Mouse (Mus musculus): ENCODE measurements around the gene Sult6b2.
A peak's percentile ranks its signal among the peaks of the same experiment; 100 is the strongest.

Sult6b2 gene

DNA sequence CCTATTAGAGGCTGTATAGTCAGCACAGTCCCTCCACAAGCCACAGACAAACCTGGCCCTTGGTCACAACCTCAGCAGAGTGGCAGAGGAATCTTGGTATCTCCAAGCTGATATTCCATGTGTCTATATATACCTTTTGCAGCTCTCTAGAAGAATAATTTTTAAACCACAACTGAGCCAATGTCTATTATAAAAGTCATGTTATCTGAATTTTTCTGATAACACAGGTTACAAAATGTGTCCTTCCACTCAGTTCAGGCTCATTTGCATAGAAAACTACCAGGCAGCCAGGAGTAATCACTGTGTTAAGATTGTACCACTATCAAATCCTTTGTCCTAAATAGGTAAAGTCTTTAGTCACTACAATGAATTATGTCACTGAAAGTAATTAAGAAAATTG, at the start of gene Sult6b2:
Sult6b2 (minus strand) TSS at position 101 of the 400 bp plus-strand sequence.
- DNase-seq (ENCODE audit: low spot score in 2 of 2): no peak

DNA sequence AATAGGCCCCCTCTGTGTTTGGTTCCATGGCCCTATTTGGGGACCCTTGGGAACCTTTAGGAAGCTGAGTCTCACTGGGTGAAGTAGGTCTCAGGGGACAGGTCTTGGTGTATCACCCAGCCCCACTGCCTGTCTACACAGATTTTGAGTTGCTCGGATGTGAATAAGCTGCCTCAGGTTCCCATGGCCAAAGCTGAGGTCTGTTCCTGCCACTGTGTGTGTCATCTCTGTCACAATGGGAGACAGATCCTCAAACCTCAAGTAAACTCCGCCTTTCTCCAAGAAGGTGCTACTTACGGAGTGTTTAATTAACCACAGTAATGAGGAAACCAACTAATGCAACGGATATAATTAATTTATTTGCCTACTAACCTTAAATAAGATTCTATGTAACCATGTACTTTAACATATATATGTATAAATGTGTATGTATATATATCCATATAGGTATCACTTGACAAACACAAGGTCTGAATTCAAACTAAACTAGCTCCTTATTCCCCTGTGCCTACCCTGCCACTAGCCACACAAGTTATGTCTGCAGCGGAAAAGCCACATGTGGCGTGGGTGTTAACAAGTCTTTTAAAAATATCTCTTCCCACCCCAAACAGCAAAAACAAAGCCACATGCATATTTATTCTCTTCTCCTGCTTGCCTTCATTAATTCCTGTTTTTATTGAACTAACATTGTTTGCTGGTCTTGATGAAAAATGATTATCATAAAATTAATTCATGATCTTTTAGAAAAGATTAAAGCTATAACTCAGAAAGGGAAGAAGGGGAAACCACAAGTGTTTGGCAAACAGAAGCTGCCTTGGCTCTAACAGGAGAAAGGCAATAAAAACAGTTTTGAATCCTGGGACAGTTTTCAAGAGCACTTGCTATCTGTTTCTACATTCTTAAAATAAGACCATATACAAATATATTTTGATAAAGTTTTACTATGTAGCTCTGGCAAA, 48.4 kb upstream of the Sult6b2 start:
- DNase-seq (ENCODE audit: low spot score in 2 of 2): no peak

DNA sequence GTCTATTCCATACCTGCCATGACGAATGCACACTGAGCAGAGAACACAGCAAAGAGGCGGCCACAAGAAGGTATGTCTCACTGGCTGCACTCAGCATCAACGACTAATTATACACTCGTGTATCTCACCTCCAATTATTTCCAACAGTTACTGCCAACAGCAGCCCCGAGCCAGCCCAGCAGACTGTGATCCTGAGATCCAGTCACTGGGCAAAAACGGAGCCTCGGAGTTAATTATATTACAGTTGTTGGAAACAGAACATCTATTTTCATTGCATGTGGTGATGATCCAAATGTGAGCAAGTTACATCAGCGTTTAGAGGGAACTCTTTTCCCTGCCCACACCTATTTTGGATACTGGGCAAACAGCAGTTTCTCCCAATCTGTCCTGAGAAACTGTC, 46.1 kb upstream of the Sult6b2 start:
- DNase-seq (ENCODE audit: low spot score in 2 of 2): no peak

DNA sequence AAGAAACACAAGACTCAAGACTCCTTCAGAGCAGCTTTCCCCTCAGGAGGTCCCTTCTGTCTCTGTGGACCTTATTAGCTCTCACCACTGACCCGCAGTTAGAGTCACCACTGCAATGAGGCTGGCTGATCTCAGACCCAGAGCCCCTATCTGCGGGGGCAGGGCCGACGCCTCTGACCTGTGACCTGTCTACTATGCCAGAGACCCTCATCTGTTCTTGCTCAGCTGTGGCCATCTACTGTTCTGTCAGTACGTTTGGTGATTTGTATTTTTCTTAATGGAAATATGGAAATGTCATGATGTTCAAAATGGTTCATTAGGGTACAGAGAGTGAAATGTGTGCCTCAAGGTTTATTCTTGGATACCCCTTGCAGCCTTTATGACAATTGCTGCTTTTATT, 45.0 kb upstream of the Sult6b2 start:
- no peak for DNase-seq (ENCODE audit: low spot score in 2 of 2)

DNA sequence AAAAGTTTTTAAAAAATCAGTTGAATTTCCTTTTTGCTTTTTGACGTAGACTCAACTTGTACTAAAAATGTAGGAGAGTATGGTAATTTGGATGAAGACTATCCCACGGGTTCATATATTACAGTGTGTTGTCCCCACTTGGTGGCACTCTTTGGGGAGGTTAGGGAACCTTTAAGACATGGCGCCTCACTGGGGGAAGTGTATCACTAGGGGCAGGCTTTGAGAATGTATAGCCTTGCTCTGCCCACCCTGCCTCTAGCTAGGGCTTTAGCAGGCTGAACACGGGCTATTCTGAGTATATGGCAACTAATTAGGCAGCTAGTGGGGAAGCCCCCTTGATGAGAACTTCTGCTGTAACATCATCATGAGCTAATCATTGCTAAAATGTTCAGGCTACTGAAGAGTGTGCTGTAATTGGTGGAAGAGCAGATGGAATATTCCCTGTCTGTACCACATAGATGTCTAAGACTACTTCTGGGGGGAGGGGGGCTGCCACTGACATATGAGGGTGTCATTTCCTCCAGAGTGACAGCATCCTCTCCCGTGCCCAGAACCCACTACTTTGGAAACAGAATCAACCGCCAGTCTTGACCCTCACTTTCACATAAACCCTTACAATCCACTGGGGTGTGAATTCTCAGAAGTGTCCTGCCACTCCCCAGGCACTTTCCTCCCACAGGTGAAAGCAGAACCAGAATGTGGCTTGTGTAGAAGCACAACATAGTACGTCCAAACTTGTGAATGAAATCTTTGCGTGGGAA, 43.8 kb upstream of the Sult6b2 start:
- DNase-seq (ENCODE audit: low spot score in 2 of 2): no peak

DNA sequence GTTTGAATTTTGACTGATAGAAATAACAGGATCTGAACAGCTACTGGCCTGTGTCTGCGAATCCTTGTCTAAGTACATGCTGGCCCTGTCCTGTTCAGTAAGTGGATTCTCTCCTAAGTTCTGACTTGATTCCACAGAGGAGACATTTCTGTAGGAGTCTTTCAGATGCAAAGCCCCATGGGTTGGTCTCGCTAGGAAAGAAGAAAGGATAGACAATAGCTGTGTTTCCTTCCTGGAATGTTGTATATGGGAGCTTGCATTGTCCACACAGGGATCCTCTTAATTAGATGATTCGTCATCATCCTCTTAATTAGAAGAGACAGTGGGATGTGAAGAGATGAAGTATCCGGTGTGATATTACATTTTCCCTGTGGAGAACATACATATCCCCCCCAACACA, 42.6 kb upstream of the Sult6b2 start:
- no peak for DNase-seq (ENCODE audit: low spot score in 2 of 2)

DNA sequence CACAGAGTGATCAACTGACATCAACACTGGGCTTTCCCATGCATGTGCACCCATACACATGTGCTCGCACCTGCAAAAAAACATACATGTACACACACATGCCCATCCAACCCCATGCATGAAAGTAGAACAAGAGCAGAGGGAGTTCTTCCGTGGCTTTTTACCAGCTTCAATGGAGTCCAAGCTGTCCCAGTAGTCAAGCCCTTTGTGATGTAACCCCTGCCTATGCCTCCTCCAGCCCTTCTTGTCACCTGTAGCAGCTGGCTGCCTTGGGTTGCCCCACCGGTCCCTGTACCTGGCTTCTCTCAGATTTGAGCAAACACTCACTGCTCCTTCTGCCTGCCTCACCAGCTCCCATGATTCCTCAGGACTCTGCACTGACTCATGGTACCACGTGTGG, 40.8 kb upstream of the Sult6b2 start:
- no peak for DNase-seq (ENCODE audit: low spot score in 2 of 2)

DNA sequence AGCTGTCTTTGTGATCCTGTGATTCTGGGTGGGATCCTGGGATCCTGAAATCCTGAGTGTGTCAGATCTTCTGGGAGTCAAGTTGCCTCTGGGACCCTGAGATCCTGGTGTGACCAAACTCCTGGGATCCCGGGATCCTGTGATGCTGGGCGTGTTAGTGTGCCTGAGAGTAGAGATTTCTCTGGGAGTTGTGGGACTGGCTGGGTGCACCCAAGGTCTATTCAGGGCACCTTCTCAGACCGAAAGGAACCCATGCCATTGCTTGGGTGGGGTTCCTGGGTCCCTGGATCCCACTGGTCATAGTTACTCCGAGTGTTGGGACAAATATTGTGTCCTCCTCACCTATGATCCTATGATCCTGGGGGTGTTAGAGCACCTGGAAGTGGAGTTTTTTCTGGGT, 39.8 kb upstream of the Sult6b2 start:
- no peak for DNase-seq (ENCODE audit: low spot score in 2 of 2)

DNA sequence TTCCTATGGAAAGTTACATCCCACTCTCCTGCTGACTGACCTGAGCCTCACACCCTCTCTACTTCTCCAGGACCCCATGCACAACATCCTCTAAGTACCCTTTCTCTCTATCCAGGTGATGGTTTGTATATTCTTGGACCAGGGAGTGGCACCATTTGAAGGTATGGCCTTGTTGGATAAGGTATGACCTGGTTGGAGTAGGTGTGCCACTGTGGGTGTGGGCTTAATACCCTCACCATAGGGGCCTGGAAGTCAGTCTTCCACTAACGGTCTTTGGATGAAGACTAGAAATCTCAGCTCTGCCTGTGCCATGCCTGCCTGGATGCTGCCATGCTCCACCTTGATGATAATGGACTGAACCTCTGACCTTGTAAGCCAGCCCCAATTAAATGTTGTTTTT, 34.2 kb upstream of the Sult6b2 start:
- DNase-seq (ENCODE audit: low spot score in 2 of 2): no peak

DNA sequence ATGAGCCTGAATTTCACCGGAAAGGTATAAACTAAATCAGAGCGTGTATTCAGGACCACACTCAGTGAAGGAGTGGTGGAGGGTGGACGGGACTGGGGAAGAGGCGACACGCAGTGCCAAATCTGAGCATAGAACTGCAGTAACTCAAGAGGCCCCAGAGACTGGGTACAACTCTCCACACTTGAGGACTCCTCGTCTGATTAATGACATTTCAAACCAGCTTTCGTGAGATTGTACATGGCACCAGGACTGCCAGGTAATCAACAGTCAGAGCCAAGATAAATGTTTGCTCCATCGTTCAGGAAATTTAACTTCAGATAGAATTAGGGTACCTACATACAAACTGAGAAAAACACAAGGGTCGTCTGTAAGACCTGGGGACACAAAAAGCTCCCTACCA, 33.0 kb upstream of the Sult6b2 start:
- DNase-seq (ENCODE audit: low spot score in 2 of 2): peak in 1 of 2 experiments; percentile 42

DNA sequence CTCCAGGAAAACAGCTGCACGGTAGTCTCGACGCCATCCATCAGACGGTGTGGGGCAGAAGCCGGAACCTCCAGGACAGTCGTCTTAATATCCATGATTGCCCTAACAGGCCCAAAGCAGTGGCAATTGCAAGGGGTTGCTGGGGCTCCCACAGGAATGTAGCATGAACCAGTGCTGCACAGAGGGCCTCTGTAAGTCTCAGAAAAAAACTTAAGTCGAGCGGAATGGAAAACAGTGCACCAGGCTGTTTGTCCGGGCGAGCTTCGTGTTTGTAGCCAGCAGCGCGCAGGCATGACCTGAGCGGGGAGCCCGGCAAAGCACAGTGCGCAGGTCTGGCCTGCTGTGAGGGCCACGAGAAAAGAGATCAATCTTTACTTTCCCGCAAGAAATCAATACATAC, 31.4 kb upstream of the Sult6b2 start:
- DNase-seq (ENCODE audit: low spot score in 2 of 2): peak in 1 of 2 experiments; percentile 56

DNA sequence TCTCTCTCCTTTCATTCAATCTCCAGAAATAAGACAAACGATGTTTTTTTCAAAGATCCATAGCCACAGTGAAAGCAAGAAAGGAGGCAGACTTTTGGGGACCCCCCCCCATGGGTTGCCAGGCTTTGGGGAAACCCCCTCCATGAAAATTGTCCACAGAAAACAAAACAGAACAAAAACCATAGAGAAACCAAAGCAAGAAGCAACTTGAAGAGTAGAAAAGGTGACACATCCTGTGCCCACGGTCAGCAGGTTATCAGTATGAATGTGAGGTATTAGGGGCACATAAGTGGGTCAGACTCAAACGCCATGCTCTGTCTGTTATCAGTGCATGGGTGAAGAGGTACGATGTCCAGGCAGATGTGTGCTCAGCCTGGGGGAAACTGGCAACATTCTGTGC, 30.6 kb upstream of the Sult6b2 start:
- peak in 1 of 2 experiments; percentile 29 for DNase-seq (ENCODE audit: low spot score in 2 of 2)

DNA sequence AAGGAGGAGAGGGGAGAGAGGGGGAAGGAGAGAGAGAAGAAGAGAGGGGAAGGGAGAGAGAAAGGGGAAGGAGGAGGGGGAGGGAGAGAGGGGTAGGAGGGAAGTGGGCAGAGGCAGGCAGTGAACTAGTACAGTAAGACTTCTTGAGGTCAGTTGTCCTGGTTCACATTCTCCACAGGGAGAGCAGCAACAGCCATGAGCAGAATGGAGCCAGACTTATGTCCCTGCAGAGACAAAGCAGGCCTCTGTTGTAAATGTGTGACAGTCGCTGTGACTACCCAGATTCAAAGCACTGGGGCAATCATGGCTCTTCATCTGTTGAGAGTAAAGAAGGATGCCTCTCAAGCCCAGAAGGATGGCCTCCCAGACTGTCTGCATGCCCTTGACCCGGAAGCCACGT, 27.4 kb upstream of the Sult6b2 start:
- DNase-seq (ENCODE audit: low spot score in 2 of 2): peak in 1 of 2 experiments; percentile 54

DNA sequence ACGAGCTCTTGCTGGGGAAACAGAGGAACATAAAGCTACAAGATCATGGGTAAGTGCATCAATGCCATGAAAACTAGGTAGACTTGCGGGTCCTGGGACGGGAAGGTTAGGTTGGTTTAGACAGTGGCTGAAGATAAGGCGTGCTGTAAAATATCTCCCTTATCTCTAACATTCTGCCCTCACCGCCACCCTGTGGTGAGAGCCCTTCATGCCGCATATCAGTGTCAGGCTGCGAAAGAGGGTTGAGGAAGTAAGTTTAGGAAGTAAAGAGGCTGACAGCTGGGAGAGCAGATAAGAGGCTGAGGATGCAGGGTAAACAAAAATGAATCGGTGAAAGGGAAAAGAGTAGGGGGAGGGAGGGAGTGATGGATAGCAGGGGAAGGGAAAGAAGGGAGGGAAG, 26.9 kb upstream of the Sult6b2 start:
- DNase-seq (ENCODE audit: low spot score in 2 of 2): peak in 1 of 2 experiments; percentile 25

DNA sequence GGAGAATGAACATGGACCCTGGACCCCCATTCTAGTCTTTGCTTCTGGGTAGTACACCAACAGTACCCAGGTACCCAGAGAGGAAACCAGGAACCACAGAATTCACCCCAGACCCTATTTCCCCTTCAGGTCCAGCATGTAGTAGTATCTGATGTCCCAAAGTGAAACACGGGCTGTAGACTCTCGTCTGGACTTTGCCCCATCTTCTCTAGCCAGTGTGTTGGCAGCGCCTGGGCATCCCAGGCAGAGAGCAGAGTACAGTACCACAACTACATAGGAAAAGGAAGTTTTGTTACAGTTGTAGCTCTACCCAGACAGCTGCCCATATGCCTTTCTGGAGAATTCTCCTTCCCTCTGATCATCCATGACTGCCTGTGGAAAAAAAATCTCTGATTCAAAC, 25.9 kb upstream of the Sult6b2 start:
- no peak for DNase-seq (ENCODE audit: low spot score in 2 of 2)

DNA sequence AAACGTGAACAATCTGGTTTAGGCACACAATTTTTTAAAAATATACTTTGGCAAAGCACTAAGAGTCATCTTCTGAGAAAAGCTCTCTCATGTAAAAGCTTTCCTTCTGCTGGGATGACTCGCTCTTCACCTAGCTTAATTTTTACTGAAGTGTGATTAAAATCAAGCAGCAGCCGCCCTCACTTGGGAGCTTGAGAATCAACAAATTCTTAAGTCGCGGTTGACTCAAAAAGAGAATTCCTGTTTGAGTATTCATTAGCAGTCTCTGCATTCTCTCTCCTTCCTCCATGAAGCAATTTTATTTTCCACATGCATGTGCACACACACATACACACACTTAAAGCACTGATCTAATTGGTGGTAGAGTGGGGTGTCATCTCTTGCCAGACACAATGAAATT, 21.1 kb upstream of the Sult6b2 start:
- DNase-seq (ENCODE audit: low spot score in 2 of 2): no peak

DNA sequence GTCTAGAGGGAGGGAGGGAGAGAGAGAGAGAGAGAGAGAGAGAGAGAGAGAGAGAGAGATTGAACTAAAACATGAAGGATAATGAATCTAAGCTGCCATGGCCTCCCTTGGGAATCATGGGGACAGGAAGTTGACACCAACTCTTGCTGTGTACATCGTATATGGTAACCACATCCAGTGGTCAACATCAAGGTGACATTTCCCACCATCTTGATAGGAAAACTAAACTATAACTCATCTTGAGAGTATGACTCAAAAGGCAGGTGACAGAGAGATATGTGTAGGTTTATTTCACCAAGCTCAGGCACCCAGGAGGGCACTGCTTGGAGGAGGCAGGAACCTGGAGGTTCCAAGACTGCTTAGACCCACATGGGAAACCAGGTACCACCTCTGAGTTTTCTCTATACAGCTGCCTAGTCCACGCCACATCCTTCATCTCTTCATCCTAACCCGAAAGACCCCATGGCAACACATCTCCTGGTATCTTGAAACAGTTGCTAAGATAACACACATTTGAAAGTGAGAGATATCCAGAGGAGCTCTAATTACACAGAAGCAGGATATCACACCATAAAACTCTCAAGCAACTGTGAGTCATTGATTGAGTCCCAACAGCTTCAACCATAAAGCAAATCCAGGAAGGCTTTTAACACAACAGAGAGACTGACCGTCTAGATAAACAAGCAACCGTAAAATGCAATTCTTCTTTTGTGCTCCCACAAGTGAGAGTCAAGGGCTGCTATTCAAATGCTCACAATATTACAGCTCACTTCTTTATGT, 18.9 kb upstream of the Sult6b2 start:
- DNase-seq (ENCODE audit: low spot score in 2 of 2): no peak

DNA sequence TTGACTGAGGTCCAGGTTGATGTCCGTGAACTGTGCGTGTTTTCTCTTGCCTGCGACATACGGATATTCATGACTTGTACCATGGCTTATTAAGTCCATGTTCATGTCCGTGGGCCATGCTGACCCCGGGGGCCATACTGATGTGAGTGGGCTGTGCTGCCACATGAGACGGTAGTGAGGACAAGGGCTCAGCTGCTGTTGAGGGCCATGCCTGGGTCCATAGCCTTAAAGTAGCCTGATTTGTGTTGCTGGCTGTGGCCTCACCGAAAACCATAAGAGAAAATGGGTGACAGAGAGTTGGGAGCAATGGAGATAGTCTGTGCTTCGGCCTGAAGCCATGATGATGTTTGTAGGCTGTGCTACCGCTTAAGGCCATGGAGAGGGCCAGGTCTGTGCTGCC, 14.0 kb upstream of the Sult6b2 start:
- DNase-seq (ENCODE audit: low spot score in 2 of 2): peak in 1 of 2 experiments; percentile 52

DNA sequence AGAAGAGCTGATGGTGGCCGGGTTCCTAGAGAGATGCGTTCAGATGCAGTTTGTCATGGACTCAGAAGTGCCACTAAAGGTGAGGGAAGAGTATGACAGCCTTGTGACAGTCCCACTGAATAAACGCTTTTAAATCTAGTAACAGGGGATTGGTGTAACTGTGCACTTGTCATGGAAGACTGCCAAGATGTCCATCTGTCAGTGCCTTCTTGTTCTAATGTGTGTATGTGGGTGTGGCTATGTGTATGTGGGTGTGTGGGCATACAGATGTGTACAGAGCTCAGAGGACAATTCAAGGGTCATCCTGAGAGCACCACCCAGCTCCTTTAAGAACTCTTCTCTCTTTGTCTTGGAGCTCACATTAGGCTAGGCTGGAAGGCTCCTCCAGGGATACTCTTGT, 11.2 kb upstream of the Sult6b2 start:
- DNase-seq (ENCODE audit: low spot score in 2 of 2): peak in 1 of 2 experiments; percentile 19

DNA sequence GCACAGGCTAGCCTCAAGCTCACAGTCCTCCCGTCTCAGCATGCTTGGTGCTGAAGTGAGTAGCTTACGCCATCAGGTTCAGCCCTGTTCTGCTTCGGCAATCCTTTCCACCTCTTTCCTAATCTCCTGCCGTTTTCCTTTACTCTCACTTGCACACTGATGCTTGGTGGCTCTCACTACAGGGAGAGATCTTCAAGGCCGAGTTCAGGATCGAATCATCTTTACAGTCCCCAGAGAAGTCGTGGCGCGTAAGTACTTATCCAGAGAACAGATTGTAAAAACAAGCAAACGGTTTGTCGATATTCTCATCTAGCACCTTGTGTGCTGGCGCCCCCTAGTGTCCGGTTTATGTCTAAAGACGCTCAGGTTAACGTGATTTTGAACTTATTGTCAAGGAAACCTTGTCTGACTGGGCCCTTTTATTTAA, 10.2 kb upstream of the Sult6b2 start:
- DNase-seq (ENCODE audit: low spot score in 2 of 2): peak; percentile 48 to 82

DNA sequence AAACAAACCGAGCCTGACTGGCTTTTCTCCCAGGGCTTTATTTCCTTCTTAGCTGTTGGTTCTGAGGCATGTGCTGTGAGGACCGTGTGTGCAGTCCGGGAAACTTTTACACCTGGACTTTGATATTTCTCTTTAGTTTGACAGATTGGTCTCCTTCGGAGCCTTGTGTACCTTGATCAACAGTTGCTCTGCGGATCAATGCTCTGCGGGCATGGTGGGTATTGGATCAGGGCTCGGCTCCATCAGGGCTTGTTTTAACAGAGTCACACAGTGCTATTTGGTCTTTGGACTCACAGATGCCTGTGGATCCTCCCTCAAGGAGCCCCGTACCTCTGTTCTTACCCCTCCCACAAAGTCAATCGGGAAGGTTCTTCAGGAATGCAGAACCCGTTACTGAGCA, 9.7 kb upstream of the Sult6b2 start:
- DNase-seq (ENCODE audit: low spot score in 2 of 2): peak in 1 of 2 experiments; percentile 36

DNA sequence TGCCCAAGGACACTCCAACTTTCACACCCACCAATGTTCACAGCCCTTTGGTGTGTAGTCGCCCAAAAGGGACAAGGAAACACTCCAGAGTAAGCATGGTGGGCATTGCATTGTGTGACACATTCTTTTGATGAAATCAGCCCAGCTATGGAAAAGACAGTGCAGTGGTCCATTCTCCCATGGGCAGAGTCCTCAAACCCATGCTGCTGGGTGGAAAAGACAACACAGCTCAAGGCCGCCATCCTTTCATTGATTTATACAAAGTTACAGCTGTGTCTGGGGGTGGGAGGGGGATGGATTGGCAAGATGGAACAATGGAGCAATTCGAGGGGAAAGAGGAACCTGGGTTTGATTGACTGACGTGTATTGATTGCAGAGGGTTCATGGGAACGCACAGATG, 8.7 kb upstream of the Sult6b2 start:
- DNase-seq (ENCODE audit: low spot score in 2 of 2): peak in 1 of 2 experiments; percentile 44
